8 mouse cellular contexts compared by ENCODE assay signal in genomic region chr11:78163681-78164603, GRCm38 (mm10). TPM values are rescaled to one million over a fixed set of nuclear protein-coding genes. Genes with fewer than 3 reads are reported as not detected.
DNase-seq lines count a peak whose midpoint lies in the region; TF ChIP-seq lines count a peak whose summit lies in the region.

No protein-coding gene starts in this region.

- peaks cover 11% of the 10 kb centered on the region for H3K36me3 ChIP-seq in spleen, adult 2 months (ENCODE audit: control insufficient read depth, insufficient read depth, low read length)

- TF ChIP-seq POLR2A in spleen, adult 2 months (IDR thresholded peaks at IDR 0.05; ENCODE audit: low read depth, low read length) = no peak

- no peaks in the 10 kb centered on the region for H3K27me3 ChIP-seq in spleen, adult 2 months (ENCODE audit: control insufficient read depth, insufficient read depth, low read length)

- peaks cover 20% of the 10 kb centered on the region; the same call in 1 of the 2 replicates for H3K4me1 ChIP-seq in spleen, adult 2 months (ENCODE audit: control insufficient read depth, insufficient read depth, insufficient read length)

- peak overlapping the region; percentile 80 for H3K27ac ChIP-seq in spleen, adult 2 months (ENCODE audit: insufficient read depth, low read length)

- no peak for TF ChIP-seq CTCF in spleen, adult 2 months (IDR thresholded peaks at IDR 0.05; ENCODE audit: extremely low read depth, insufficient read depth, insufficient read length, insufficient replicate concordance)

- DNase-seq in left cerebral cortex, postnatal 4 days = peak; percentile 68
- DNase-seq in left cerebral cortex, adult 9 months (ENCODE audit: low spot score in 2 of 2) = no peak
- DNase-seq in embryo, embryonic 10 days (ENCODE audit: low spot score) = peak; percentile 87
- peak; percentile 59 to 68 for DNase-seq in heart, adult 9 months (ENCODE audit: low spot score in 2 of 2)
- peak; percentile 79 for DNase-seq in kidney, adult 9 months
- peak; percentile 77 for DNase-seq in lung, postnatal 10 days
- peak in 1 of 2 experiments; percentile 49 for DNase-seq in spleen, adult 2 months (ENCODE audit: low read depth in 1 of 2, low spot score in 2 of 2)
- DNase-seq in layer of hippocampus, adult 11-12 months (ENCODE audit: low spot score) = no peak

- peak overlapping the region; percentile 89 for H3K4me3 ChIP-seq in spleen, adult 2 months (ENCODE audit: extremely low read depth, insufficient read depth, insufficient read length)

- WGBS in spleen, adult 2 months = 2% methylated on average over 22 of the region's 22 CpGs

- intact Hi-C loops in left cerebral cortex, postnatal 4 days (cut with DNase I) = no loop called here

RNA-seq across cellular contexts. Expression of gene Traf4, which starts 1.4 kb away (rescaled TPM):
- total RNA-seq in left cerebral cortex, postnatal 4 days (2021) = 10 to 100 TPM; 74.4 to 79.6 TPM
- polyA plus RNA-seq in spleen, adult 2 months (2012; rRNA removed) = 43.4 and 54.3 TPM in 2 replicates

RNA-seq across cellular contexts. Expression of gene Nek8, which starts 12.5 kb away (rescaled TPM):
- total RNA-seq in left cerebral cortex, postnatal 4 days (2021) = 1 to 10 TPM; 6.0 to 6.5 TPM
- 17.6 and 20.4 TPM in 2 replicates for polyA plus RNA-seq in spleen, adult 2 months (2012; rRNA removed)

RNA-seq across cellular contexts. Expression of gene Tlcd1, which starts 12.6 kb away (rescaled TPM):
- 10 to 100 TPM; 15.4 to 17.3 TPM for total RNA-seq in left cerebral cortex, postnatal 4 days (2021)
- 10.4 and 16.9 TPM in 2 replicates for polyA plus RNA-seq in spleen, adult 2 months (2012; rRNA removed)

RNA-seq across cellular contexts. Expression of gene Rpl23a, which starts 19.4 kb away (rescaled TPM):
- 1,000 to 10,000 TPM; 1,093 to 1,122 TPM for total RNA-seq in left cerebral cortex, postnatal 4 days (2021)
- polyA plus RNA-seq in spleen, adult 2 months (2012; rRNA removed) = 126 and 169 TPM in 2 replicates

RNA-seq across cellular contexts. Expression of gene Rab34, which starts 24.3 kb away (rescaled TPM):
- total RNA-seq in left cerebral cortex, postnatal 4 days (2021) = 10 to 100 TPM; 53.4 to 55.9 TPM
- polyA plus RNA-seq in spleen, adult 2 months (2012; rRNA removed) = 10.8 and 15.6 TPM in 2 replicates

Comparison
In these comparisons a context has a peak if more than half of its experiments do, and no peak if none do; other contexts are left out.
1. DNase-seq: peak in left cerebral cortex, postnatal 4 days (single experiment), embryo, embryonic 10 days (single experiment), heart, adult 9 months (2 of 2), kidney, adult 9 months (single experiment) and lung, postnatal 10 days (single experiment); none in left cerebral cortex, adult 9 months (0 of 2) and layer of hippocampus, adult 11-12 months (single experiment).